Mouse (Mus musculus) cerebellum, postnatal 4 days (tissue): ENCODE data around the gene Ctsh.

Experiments used
- DNase-seq, 2 experiments: peaks; one replicate each; pipeline ENCODE4 v3.0.0; 2022; ENCODE audit warnings: low spot score in 2 of 2, mixed read lengths in 1 of 2

Ctsh gene

DNA sequence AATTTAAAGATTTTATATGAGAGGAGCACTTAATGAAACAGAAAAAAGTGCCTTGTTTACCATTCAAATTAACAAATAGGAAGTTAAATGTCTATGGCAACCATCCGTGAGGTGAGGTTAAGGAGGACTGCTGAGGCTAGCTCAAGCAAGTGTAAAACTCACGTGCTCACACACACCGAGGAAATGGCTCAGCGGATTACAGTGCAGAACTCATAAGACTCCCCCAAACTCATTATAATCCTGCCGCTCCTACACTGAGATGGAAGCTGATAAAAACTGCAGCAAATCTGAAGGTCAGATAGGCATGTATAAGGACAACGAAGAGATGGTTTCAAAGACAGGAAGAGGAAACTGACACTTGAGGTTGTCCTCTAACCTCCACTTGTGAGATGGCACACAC, 55.4 kb downstream of the Ctsh start:
- DNase-seq: no peak

DNA sequence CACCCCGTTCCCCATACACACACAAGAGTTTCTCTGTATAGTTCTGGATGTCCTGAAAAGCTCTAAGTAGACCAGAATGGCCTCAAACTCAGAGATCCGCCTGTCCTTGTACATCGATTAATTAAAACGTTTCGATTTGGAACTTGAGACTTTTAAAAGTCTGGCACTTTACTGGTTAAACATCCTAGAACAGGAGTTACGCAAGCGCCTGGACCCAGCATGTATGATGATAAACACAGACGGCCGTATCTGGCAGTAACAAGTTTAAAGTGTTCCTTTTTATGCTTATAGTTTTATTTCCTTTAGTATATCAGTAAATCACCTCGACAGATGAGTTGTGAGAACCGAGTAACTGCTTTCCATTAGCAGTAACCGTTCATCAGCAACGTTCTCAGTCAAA, 59.2 kb downstream of the Ctsh start:
- DNase-seq: no peak

DNA sequence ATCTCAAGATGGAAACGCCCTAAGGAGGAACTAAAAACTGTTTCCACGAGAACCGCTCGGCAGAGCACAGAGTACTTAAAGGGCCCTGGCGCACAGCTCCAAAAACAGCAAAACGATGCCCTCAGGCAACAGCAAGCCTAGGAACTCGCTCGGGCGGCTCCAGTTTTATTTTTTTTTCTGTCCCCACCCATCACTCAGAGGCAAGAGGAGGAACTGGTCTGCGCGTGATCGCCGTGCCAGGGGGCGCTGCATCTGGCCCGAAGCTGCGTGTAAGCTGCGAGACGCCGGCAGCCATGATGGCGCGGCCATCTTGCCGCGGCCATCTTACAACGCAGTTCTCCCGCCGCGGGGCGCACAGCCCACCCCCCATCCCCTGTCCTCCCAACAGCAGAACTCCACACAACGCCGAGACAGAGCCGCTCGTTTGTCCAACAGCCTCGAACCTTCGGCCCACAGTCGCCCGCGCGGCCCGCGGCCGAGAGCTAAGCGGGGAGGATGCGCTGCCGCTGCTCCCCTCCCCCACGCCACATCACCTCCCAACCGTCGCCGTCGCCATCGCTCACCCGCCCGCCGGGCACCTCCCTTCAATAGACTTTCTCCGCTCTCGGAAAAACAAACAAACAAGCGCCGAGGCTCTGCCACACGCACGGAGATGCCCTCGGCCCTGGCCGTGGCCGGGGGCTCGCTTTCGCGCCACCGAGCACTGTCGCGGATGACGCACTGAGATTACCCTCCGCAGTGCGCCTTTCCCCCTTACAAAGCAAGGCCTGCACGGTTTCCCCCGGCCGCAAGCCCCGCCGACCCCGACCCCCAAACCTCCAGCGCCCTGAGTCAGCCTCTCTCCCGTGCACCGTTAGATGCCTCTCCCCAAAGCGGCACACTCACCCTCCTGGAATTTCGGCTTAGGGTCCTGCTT, 60.0 kb downstream of the Ctsh start:
- DNase-seq: peak; percentile 66 to 86

DNA sequence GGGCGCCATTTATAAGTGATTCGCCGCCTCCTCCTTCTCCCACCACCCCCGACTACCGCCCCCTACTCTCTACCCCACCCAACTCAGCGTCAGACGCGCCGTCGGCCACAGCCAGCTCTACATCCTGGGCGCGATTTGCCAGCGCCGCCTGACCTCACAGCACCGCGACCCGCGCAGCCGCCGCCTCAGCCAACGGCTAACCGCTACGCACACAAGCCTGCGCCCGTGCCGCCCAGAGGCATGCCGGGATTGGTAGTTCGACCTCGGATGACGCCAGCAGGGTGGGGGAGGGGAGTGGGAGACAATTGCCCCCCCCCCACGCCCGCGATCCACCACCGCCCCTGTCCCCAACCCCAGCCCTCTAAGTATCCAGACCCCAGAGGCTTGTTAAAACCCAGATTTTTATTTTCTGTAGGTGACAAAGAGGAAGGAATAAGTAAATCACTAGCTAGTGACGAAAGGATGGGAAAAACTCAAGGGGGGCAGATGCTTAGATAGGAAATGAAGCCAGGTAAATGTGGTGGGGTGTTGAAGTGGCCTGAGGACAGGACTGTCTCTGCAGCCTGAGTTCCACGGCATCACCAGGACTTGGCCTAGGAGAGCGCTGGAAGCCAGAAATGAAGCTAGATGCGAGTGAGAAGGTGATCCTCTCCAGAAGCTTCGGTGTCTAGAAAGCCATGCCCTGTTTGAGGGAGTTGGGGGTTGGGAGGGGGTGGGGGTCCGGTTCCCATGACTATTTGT, 60.8 kb downstream of the Ctsh start, which contains the start of gene Morf4l1:
Gene Morf4l1, minus strand, starts transcription at position 208 of the 741 bp plus-strand sequence.
- DNase-seq: peak; percentile 98

DNA sequence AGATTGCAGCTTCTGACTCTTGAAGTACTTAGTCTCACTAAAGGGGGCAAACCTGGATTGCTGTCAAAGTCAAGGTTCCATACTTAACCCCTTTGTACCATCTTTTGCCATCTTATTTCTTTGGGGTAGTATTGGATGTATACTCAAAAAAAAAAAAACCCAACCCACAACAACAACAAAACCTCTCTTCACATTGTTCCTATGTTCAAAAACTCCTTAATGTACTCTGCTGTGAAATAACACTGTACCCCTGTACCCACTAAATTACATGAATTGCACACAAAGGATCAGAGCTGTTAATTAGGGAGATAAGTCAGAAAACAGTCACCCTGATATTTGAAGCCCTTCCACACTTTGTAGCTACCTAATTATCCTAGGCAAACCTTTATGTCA, 61.4 kb downstream of the Ctsh start:
- DNase-seq: no peak

DNA sequence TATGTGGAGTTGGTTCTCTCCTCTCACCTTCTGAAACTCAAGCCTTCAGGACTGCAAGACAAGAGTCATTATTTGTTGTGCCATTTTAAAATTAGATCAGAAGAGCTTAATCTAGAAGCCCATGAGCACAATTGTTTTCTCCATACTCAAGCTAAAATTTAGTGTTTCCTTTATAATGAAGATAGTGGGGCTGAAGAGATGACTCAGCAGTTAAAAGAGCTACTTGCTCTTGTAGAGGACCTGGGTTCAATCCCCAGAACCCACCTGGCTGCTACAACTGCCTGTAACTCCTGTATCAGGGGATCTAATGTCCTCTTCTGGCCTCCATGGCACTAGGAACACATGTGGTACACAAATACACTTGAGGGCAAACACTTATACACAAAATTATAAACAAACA, 63.3 kb downstream of the Ctsh start:
- no peak for DNase-seq

DNA sequence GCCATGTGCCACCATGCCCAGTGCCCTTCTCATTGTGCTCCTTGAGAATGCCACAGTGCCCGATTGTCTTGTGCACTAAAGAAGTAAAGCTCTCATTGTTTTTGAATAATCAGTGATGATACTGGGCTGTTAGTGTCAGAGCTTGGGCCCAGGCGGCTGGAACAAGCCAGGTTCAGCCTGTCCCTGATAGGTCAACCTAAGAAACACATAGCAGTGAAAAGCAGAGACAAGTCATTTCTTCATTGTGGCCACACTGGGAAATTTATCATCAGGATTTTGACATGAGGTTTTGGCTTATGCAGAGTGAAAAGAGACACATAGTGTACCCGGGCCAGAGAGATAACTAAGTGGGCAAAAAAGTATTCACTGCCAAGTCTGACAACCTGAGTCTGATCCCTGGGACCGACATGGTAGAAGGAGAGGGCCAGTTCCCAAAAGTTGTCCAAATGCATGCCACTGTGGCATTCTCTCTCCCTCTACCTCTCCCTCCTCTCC, 68.3 kb downstream of the Ctsh start:
- no peak for DNase-seq

DNA sequence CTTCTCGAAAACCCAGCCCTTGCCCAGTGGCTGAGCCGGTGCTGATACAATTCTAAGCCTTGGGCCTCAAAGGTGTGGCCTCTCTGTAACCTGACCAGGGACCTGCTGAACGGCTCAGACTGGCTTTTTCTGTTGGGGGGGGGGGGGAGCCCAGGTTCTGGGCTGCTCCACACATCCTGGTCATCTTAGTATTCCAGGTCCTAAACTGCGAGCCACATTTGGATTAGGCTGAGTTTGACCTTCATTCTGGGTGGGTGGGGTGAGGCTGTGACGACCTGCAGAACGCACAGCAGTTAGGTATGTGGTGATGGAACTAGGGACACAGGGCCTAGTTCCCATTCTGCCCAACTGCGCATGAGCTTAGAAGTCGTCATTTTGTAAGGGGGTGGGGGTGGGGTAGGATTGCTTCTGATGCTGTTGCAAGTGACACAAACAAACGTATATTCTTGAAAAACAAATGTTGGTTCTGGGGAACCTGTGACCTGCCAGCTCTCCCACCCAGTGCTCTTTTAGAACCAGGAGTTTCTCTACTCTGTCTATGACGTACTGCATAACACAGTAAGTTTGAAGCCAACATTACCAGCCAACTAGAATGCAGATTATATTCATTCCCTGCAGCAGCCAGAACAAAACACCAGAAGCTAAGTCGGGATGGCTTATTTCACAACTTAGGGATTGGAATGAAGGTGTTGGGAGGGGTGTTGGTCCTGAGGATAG, 70.4 kb downstream of the Ctsh start:
- no peak for DNase-seq

DNA sequence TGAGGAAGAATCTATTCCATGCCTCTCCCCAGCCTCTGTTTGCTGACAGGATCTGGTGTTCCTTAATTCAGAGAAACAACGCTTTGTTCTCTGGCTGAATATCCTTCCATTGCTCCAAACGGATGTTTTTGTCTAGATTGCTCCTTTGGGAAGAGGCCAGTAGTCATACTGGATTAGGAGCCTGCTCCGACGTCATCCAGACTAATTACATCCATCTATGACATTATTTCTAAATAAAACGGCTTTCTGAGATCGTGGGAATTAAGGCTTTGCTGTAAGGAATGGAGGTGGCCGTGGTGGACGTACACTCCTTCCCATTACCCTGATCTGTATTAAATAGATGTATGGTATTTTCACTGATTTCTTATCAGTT, 70.9 kb downstream of the Ctsh start:
- no peak for DNase-seq
